Mouse (Mus musculus) neural tube, embryonic 15.5 days (tissue): ENCODE data around the gene Ambra1. TPM values are rescaled to one million over a fixed set of nuclear protein-coding genes. Genes with fewer than 3 reads are reported as not detected.
A peak's percentile ranks its signal among the peaks of the same experiment; 100 is the strongest.

Experiments used
- ATAC-seq: fragments of 200-750 bp; cut with Nextera tagmentation; 2 replicates; pipeline ENCODE4 v1.8.0; 2017; ENCODE audit warnings: mild to moderate bottlenecking, moderate TSS enrichment, moderate library complexity; ENCODE audit not compliant: low FRiP score
- H3K27ac ChIP-seq: fragments of 300-500 bp; sonication (generic); replicated peaks from 2 replicates; pipeline ENCODE4 v1.5.1; 2015; ENCODE audit warnings: mild to moderate bottlenecking, inconsistent platforms
- H3K27me3 ChIP-seq: fragments of 300-500 bp; sonication (generic); replicated peaks from 2 replicates; pipeline ENCODE4 v1.6.1; 2015; ENCODE audit warnings: inconsistent platforms
- H3K36me3 ChIP-seq: fragments of 300-500 bp; sonication (generic); 2 replicates; pipeline ENCODE4 v1.6.1; 2015; ENCODE audit warnings: inconsistent platforms
- H3K4me1 ChIP-seq: fragments of 300-500 bp; sonication (generic); 2 replicates; pipeline ENCODE4 v1.6.1; 2015; ENCODE audit warnings: inconsistent platforms
- H3K4me2 ChIP-seq: fragments of 300-500 bp; sonication (generic); 2 replicates; pipeline ENCODE4 v1.6.1; 2015; ENCODE audit warnings: inconsistent platforms, mild to moderate bottlenecking, moderate library complexity
- H3K4me3 ChIP-seq: fragments of 300-500 bp; sonication (generic); replicated peaks from 2 replicates; pipeline ENCODE4 v1.5.1; 2015; ENCODE audit warnings: mild to moderate bottlenecking, inconsistent platforms
- H3K9ac ChIP-seq: fragments of 300-500 bp; sonication (generic); replicated peaks from 2 replicates; pipeline ENCODE4 v1.6.1; 2015; ENCODE audit warnings: mild to moderate bottlenecking, inconsistent platforms
- H3K9me3 ChIP-seq: fragments of 300-500 bp; sonication (generic); replicated peaks from 2 replicates; pipeline ENCODE4 v1.6.1; 2016; ENCODE audit warnings: inconsistent platforms
- WGBS: fragments of 180-500 bp; shearing (Covaris S2); methylation state at CpG from one replicate; pipeline ENCODE4 v1.1.7; 2015; ENCODE audit warnings: mixed read lengths; 5-methylcytosine and 5-hydroxymethylcytosine counted together
- polyA plus RNA-seq: library from polyadenylated mRNA; unstranded; fragments of >200 nt; fragmentation: Nextera tagmentation; extraction: Ambion mirVana; gene quantifications from 2 replicates; pipeline ENCODE4 v1.2.1, GENCODE M21; 2015

The Ambra1 gene
- polyA plus RNA-seq, 1 experiment from 2014 or later = 22.0 TPM

DNA sequence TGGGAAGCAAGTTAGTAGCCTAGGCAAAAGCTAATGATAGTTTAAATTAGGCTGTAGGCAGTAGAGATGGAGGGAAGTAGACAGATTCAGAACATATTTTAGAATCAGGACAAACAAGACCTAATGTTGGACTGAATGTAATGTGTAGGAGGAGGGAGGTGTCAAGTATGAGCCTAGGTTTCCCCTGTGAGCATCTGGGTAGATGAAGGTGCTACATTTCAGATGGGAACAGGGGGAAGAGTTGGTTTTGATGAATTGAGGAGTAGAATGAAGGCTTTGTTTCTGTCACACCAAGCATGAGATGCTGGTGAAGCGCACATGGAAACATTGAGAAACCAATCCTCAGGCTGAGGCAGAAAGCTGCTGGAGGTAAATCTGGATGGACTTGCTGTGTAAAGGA lies 9.7 kb downstream of the Ambra1 start:
- H3K4me2 ChIP-seq = no peak overlapping the region
- ATAC-seq = no peak
- no peaks in the 10 kb centered on the region for H3K9me3 ChIP-seq
- no peak overlapping the region for H3K4me3 ChIP-seq
- 94% methylated on average over 1 of the region's 1 CpGs for WGBS
- H3K27ac ChIP-seq = no peak overlapping the region
- H3K4me1 ChIP-seq = peaks cover 3% of the 10 kb centered on the region; the same call in 1 of the 2 replicates
- H3K9ac ChIP-seq = no peak overlapping the region
- no peaks in the 10 kb centered on the region for H3K27me3 ChIP-seq
- H3K36me3 ChIP-seq = no peaks in the 10 kb centered on the region

DNA sequence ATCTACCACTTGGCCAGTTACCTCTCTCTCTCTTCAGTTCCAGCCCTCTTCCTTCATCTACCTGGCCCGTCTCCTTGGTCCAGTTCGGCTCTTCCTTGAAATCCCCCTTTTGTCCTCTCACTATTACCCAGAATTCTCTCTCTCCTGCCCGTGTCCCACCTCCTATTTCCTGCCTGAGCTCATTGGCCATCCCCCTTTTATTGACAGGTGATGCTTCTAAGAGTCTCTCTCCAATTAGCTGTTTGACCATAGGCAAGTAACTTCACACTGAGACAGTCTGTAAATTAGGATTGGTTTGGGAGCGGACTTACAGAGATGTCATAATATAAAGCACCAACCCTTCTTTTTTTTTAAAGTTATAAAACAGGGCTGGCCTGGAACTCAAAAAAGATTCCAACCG lies 14.8 kb downstream of the Ambra1 start:
- Histone ChIP-seq H3K4me2 (no peak overlapping the region), H3K27me3 (no peaks in the 10 kb centered on the region), H3K4me1 (peaks cover 5% of the 10 kb centered on the region; the same call in 1 of the 2 replicates), H3K9me3 (no peaks in the 10 kb centered on the region), H3K36me3 (no peaks in the 10 kb centered on the region), H3K27ac (no peak overlapping the region), H3K9ac (no peak overlapping the region), H3K4me3 (no peak overlapping the region)
- ATAC-seq = no peak
- 85% methylated on average over 5 of the region's 5 CpGs for WGBS

- Histone ChIP-seq H3K27me3 (no peaks in the 10 kb centered on the region), H3K4me1 (peaks cover 7% of the 10 kb centered on the region; the same call in 1 of the 2 replicates), H3K4me3 (no peak overlapping the region), H3K9me3 (no peaks in the 10 kb centered on the region), H3K4me2 (no peak overlapping the region), H3K36me3 (no peaks in the 10 kb centered on the region), H3K27ac (no peak overlapping the region), H3K9ac (no peak overlapping the region)
- 68% methylated on average over 2 of the region's 2 CpGs for WGBS
- no peak for ATAC-seq
These were observed 19.9 kb downstream of the Ambra1 start for GRCm38 (mm10) chr2:91749811-91750261.

DNA sequence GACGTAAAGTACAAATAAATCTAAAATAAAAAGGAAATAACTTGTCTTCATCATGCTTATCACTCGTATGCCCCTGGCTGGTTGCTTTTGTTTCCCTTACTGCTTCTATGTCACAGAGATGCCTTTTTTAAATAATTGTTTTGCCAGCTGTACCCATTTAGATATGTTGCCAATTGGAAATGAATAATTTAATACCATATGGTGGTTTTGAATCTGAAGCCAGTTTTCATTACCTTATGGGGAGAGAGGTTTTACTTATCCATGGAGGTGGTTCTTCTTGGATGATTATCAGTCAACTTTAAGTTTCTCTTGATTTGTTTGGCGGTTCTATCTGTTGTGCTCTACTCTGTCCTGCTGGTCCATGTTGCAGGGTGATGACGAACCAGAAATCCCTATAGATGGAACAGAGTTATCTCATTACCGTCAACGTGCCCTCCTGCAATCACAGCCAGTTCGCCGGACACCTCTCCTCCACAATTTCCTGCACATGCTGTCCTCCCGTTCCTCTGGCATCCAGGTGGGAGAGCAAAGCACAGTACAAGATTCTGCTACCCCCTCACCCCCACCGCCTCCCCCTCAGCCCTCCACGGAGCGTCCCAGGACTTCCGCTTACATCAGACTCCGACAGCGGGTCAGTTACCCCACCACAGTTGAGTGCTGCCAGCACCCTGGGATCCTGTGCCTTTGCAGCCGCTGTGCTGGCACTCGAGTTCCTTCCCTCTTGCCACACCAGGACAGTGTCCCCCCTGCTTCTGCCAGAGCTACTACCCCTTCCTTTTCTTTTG lies 42.2 kb downstream of the Ambra1 start:
- WGBS = 91% methylated on average over 17 of the region's 17 CpGs
- H3K36me3 ChIP-seq = peaks cover 35% of the 10 kb centered on the region
- no peaks in the 10 kb centered on the region for H3K27me3 ChIP-seq
- no peak overlapping the region for H3K4me2 ChIP-seq
- no peaks in the 10 kb centered on the region for H3K4me1 ChIP-seq
- no peak overlapping the region for H3K9ac ChIP-seq
- H3K27ac ChIP-seq = no peak overlapping the region
- no peak for ATAC-seq
- no peaks in the 10 kb centered on the region for H3K9me3 ChIP-seq
- H3K4me3 ChIP-seq = no peak overlapping the region

DNA sequence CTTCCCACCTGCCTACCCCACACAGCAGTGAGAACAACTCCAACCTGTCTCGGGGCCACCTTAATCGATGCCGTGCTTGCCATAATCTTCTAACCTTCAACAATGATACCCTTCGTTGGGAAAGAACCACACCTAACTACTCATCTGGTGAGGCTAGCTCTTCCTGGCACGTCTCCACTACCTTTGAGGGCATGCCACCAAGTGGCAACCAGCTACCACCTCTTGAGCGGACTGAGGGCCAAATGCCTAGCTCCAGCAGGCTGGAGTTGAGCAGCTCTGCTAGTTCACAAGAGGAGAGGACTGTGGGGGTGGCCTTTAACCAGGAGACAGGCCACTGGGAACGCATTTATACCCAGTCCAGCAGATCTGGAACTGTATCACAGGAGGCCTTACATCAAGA lies 43.4 kb downstream of the Ambra1 start:
- H3K4me1 ChIP-seq = no peaks in the 10 kb centered on the region
- ATAC-seq = no peak
- no peaks in the 10 kb centered on the region for H3K27me3 ChIP-seq
- peaks cover 35% of the 10 kb centered on the region for H3K36me3 ChIP-seq
- no peak overlapping the region for H3K27ac ChIP-seq
- no peak overlapping the region for H3K4me3 ChIP-seq
- no peak overlapping the region for H3K9ac ChIP-seq
- no peaks in the 10 kb centered on the region for H3K9me3 ChIP-seq
- 95% methylated on average over 7 of the region's 7 CpGs for WGBS
- H3K4me2 ChIP-seq = no peak overlapping the region

DNA sequence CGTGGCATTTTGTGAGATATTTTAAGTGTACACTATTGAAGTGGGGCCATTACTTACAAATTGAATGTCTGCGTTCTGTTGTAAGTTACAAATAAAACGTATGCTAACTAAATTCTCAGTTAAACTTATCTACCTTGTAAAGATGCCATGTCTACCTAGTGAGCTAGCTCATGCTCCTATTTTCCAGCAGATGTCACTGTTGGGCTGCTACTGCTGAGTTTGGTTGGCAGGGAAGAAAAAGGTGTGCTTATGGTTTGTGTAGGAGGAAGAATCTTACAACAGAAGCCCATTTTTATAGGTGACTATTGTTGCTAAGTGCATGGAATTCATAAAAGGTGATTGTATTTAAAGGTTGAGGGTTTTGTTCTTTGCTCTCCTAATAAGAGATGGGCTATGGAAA lies 49.2 kb downstream of the Ambra1 start:
- Histone ChIP-seq H3K9me3 (no peaks in the 10 kb centered on the region), H3K4me2 (no peak overlapping the region), H3K4me3 (no peak overlapping the region), H3K4me1 (no peaks in the 10 kb centered on the region), H3K36me3 (no peaks in the 10 kb centered on the region), H3K9ac (no peak overlapping the region), H3K27ac (no peak overlapping the region), H3K27me3 (no peaks in the 10 kb centered on the region)
- peak; percentile 77; the same call in 1 of the 2 replicates for ATAC-seq
- WGBS = 68% methylated on average over 3 of the region's 3 CpGs

DNA sequence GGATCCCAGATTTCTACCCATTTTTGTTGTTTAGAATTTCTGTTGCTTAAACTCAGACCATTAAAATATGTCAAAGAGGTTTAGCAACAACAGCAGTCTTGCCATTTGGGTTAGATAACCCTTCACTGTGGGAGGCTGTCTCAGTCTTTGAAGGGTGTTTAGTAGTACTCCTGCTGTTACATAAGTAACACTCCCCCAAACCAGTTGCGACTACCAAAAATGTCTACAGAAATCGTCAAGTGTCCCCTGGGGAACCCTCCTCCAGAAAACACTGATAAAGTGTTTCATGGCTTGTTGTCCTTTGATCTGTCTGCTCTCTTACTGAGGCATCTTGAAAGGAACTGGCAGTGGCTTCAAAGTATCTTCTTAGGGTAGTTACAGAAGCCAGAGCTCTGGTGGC lies 61.7 kb downstream of the Ambra1 start:
- H3K27ac ChIP-seq = no peak overlapping the region
- no peak overlapping the region for H3K9ac ChIP-seq
- 19% methylated on average over 2 of the region's 2 CpGs for WGBS
- no peaks in the 10 kb centered on the region for H3K9me3 ChIP-seq
- H3K4me1 ChIP-seq = peaks cover 10% of the 10 kb centered on the region
- H3K27me3 ChIP-seq = no peaks in the 10 kb centered on the region
- ATAC-seq = no peak
- no peak overlapping the region for H3K4me2 ChIP-seq
- H3K4me3 ChIP-seq = no peak overlapping the region
- H3K36me3 ChIP-seq = no peaks in the 10 kb centered on the region

- peaks cover 10% of the 10 kb centered on the region for H3K4me1 ChIP-seq
- H3K9me3 ChIP-seq = no peaks in the 10 kb centered on the region
- ATAC-seq = no peak
- H3K9ac ChIP-seq = no peak overlapping the region
- no peaks in the 10 kb centered on the region for H3K36me3 ChIP-seq
- 81% methylated on average over 1 of the region's 1 CpGs for WGBS
- no peak overlapping the region for H3K4me2 ChIP-seq
- no peaks in the 10 kb centered on the region for H3K27me3 ChIP-seq
- no peak overlapping the region for H3K27ac ChIP-seq
- H3K4me3 ChIP-seq = no peak overlapping the region
These were observed 62.4 kb downstream of the Ambra1 start for GRCm38 (mm10) chr2:91792346-91792745.

DNA sequence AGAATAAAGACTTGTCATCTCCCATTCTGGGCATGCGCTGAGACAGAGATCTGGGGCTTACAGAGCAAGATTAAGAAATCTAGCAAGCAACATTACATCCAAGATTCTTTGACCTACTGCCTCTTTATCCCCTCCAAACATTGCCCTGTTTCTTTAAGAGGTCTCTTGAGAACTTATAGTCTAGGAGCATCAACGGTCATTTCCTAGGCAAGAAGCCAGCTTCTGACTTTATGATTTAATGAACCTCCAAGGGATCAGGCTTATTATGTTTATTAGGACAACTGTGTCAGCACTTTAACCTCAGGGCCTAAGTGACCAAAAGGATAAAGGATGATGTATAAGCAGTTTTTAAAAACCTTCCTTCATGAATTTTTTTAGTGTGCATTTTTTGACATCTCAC lies 64.5 kb downstream of the Ambra1 start:
- ATAC-seq = no peak

GRCm38 (mm10) chr2:91795091-91795490 lies 65.2 kb downstream of the Ambra1 start:
- H3K4me2 ChIP-seq = no peak overlapping the region
- no peaks in the 10 kb centered on the region for H3K27me3 ChIP-seq
- WGBS = 76% methylated on average over 3 of the region's 3 CpGs
- ATAC-seq = no peak
- no peak overlapping the region for H3K9ac ChIP-seq
- no peak overlapping the region for H3K27ac ChIP-seq
- H3K4me1 ChIP-seq = peaks cover 10% of the 10 kb centered on the region
- H3K4me3 ChIP-seq = no peak overlapping the region
- no peaks in the 10 kb centered on the region for H3K9me3 ChIP-seq
- no peaks in the 10 kb centered on the region for H3K36me3 ChIP-seq

More for the DNA sequence above, 64.5 kb downstream of the Ambra1 start:
- Histone ChIP-seq H3K27ac (no peak overlapping the region), H3K9ac (no peak overlapping the region), H3K9me3 (no peaks in the 10 kb centered on the region), H3K36me3 (no peaks in the 10 kb centered on the region), H3K27me3 (no peaks in the 10 kb centered on the region), H3K4me1 (peaks cover 10% of the 10 kb centered on the region), H3K4me2 (no peak overlapping the region), H3K4me3 (no peak overlapping the region)
- 57% methylated on average over 2 of the region's 2 CpGs for whole genome bisulfite sequencing

DNA sequence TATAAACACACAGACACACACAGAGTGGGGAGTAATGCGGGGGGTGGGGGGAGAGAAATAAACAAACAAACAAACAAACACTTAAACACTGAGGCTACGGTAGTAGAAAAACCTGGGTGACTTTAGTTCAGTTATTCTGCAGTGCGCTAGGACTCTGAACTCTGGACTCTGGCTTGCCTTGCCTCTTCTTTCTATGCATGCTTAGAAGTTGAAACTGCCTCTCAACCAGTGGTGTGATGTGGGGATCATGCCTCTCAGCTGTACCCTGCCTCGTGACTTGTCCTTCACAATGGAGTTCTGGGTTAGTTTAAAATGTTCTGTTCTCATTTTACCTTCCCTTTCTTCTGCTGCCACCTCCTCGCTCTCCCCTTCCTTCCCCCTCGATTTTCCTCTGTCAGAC lies 81.5 kb downstream of the Ambra1 start:
- no peak overlapping the region for H3K4me3 ChIP-seq
- no peak overlapping the region for H3K9ac ChIP-seq
- no peak for ATAC-seq
- H3K36me3 ChIP-seq = peaks cover 10% of the 10 kb centered on the region
- 94% methylated on average over 6 of the region's 6 CpGs for WGBS
- H3K27me3 ChIP-seq = no peaks in the 10 kb centered on the region
- no peak overlapping the region for H3K27ac ChIP-seq
- H3K9me3 ChIP-seq = no peaks in the 10 kb centered on the region
- H3K4me2 ChIP-seq = no peak overlapping the region
- no peaks in the 10 kb centered on the region for H3K4me1 ChIP-seq

DNA sequence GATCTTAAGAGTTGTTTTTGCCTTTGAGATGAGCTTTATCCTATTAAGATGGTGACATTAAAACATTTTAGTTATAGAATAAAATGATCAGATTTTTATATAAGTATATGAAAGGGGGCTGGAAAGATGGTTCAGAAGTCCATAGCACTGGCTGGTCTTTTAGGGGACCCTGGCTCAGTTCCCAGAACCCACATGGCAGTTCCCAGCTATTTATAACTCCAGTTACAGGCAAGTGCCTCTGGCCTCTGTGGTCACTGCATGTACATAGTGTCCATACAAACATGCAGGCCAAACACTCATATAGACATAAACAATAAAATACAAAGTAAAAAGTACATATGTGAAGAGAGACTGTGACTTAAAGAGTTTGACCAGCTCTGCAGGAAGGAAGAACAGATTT lies 86.8 kb downstream of the Ambra1 start:
- H3K9ac ChIP-seq = no peak overlapping the region
- H3K36me3 ChIP-seq = no peaks in the 10 kb centered on the region; the same call in 1 of the 2 replicates
- no peaks in the 10 kb centered on the region for H3K27me3 ChIP-seq
- no peak overlapping the region for H3K27ac ChIP-seq
- no peak overlapping the region for H3K4me2 ChIP-seq
- H3K9me3 ChIP-seq = no peaks in the 10 kb centered on the region
- no peaks in the 10 kb centered on the region for H3K4me1 ChIP-seq
- no peak for ATAC-seq
- no peak overlapping the region for H3K4me3 ChIP-seq
